Mouse (Mus musculus): ENCODE data around the gene Pard3. TPM values are rescaled to one million over a fixed set of nuclear protein-coding genes. Genes with fewer than 3 reads are reported as not detected.

Pard3 gene
- polyA plus RNA-seq, 1 experiment from 2014 or later = 27.3 TPM

GRCm38 (mm10) chr8:127294061-127294460 lies 230.4 kb downstream of the Pard3 start:
- WGBS = 50% methylated on average over 6 of the region's 6 CpGs
- Histone ChIP-seq H3K27ac (replicated peaks; ENCODE audit: low read depth, low read length) (no peak overlapping the region), H3K9ac (replicated peaks; ENCODE audit: low read length) (no peak overlapping the region), H3K4me2 (ENCODE audit: low read length) (no peak overlapping the region), H3K4me3 (replicated peaks; ENCODE audit: low read depth, low read length) (no peak overlapping the region), H3K27me3 (ENCODE audit: control insufficient read depth, insufficient read depth, low read length) (no peaks in the 10 kb centered on the region), H3K36me3 (ENCODE audit: control insufficient read depth, insufficient read depth, low read length) (no peaks in the 10 kb centered on the region), H3K9me3 (ENCODE audit: control insufficient read depth, low read length) (no peaks in the 10 kb centered on the region), H3K4me1 (ENCODE audit: control insufficient read depth, insufficient read depth, low read length) (peaks cover 10% of the 10 kb centered on the region; the same call in 1 of the 2 replicates)
- ATAC-seq (ENCODE audit: low FRiP score, low TSS enrichment) (no peak), DNase-seq (peak; percentile 72)

- 85% methylated on average over 13 of the region's 13 CpGs for whole genome bisulfite sequencing
- Histone ChIP-seq H3K9me3 (ENCODE audit: control insufficient read depth, low read length) (no peaks in the 10 kb centered on the region), H3K27me3 (ENCODE audit: control insufficient read depth, insufficient read depth, low read length) (no peaks in the 10 kb centered on the region), H3K4me2 (ENCODE audit: low read length) (no peak overlapping the region), H3K4me1 (ENCODE audit: control insufficient read depth, insufficient read depth, low read length) (peaks cover 10% of the 10 kb centered on the region; the same call in 1 of the 2 replicates), H3K27ac (replicated peaks; ENCODE audit: low read depth, low read length) (no peak overlapping the region), H3K9ac (replicated peaks; ENCODE audit: low read length) (no peak overlapping the region), H3K4me3 (replicated peaks; ENCODE audit: low read depth, low read length) (no peak overlapping the region), H3K36me3 (ENCODE audit: control insufficient read depth, insufficient read depth, low read length) (no peaks in the 10 kb centered on the region)
- ATAC-seq (ENCODE audit: low FRiP score, low TSS enrichment) = no peak
- DNase-seq = peak; percentile 22
These were observed 232.2 kb downstream of the Pard3 start for GRCm38 (mm10) chr8:127295848-127296247.

DNA sequence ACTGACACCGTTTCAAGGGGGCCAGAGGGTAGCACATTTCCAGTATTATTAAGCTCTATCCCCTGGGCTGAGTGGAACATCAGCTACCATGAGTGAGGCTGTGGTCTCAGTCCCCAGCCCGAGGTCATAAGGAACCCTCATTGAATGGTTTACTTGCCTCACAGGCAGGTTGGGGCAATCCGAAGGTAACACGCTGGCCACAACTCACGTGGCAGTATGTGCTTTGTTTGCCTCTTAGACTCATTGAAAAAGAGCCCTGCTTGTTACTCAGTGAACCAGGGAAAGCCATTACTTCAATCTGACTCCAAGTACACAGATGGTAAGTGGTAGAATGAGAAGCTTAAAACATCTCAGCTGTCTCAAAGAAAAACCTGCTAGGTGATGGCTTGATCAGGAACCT lies 236.8 kb downstream of the Pard3 start:
- Histone ChIP-seq H3K4me2 (ENCODE audit: low read length) (no peak overlapping the region), H3K27me3 (ENCODE audit: control insufficient read depth, insufficient read depth, low read length) (no peaks in the 10 kb centered on the region), H3K9ac (replicated peaks; ENCODE audit: low read length) (no peak overlapping the region), H3K4me3 (replicated peaks; ENCODE audit: low read depth, low read length) (no peak overlapping the region), H3K36me3 (ENCODE audit: control insufficient read depth, insufficient read depth, low read length) (no peaks in the 10 kb centered on the region), H3K4me1 (ENCODE audit: control insufficient read depth, insufficient read depth, low read length) (peaks cover 3% of the 10 kb centered on the region; the same call in 1 of the 2 replicates), H3K9me3 (ENCODE audit: control insufficient read depth, low read length) (no peaks in the 10 kb centered on the region), H3K27ac (replicated peaks; ENCODE audit: low read depth, low read length) (no peak overlapping the region)
- DNase-seq = no peak
- no peak for ATAC-seq (ENCODE audit: low FRiP score, low TSS enrichment)
- 86% methylated on average over 5 of the region's 5 CpGs for WGBS

GRCm38 (mm10) chr8:127302847-127303445 lies 239.3 kb downstream of the Pard3 start:
- Histone ChIP-seq H3K9me3 (ENCODE audit: control insufficient read depth, low read length) (no peaks in the 10 kb centered on the region), H3K27me3 (ENCODE audit: control insufficient read depth, insufficient read depth, low read length) (no peaks in the 10 kb centered on the region), H3K36me3 (ENCODE audit: control insufficient read depth, insufficient read depth, low read length) (no peaks in the 10 kb centered on the region), H3K4me1 (ENCODE audit: control insufficient read depth, insufficient read depth, low read length) (peaks cover 3% of the 10 kb centered on the region; the same call in 1 of the 2 replicates), H3K4me3 (replicated peaks; ENCODE audit: low read depth, low read length) (no peak overlapping the region), H3K4me2 (ENCODE audit: low read length) (no peak overlapping the region), H3K9ac (replicated peaks; ENCODE audit: low read length) (no peak overlapping the region), H3K27ac (replicated peaks; ENCODE audit: low read depth, low read length) (no peak overlapping the region)
- WGBS = 89% methylated on average over 6 of the region's 6 CpGs
- no peak for DNase-seq
- no peak for ATAC-seq (ENCODE audit: low FRiP score, low TSS enrichment)

- 89% methylated on average over 5 of the region's 5 CpGs for WGBS
- no peak for ATAC-seq (ENCODE audit: low FRiP score, low TSS enrichment)
- no peak for DNase-seq
- no peak overlapping the region for H3K4me2 ChIP-seq (ENCODE audit: low read length)
- 0 out of 2 replicates have a peak, but pooled peaks cover 6% of the 10 kb centered on the region for H3K4me1 ChIP-seq (ENCODE audit: control insufficient read depth, insufficient read depth, low read length)
- no peaks in the 10 kb centered on the region for H3K36me3 ChIP-seq (ENCODE audit: control insufficient read depth, insufficient read depth, low read length)
- no peaks in the 10 kb centered on the region for H3K27me3 ChIP-seq (ENCODE audit: control insufficient read depth, insufficient read depth, low read length)
- no peaks in the 10 kb centered on the region for H3K9me3 ChIP-seq (ENCODE audit: control insufficient read depth, low read length)
- H3K9ac ChIP-seq (replicated peaks; ENCODE audit: low read length) = no peak overlapping the region
- H3K4me3 ChIP-seq (replicated peaks; ENCODE audit: low read depth, low read length) = no peak overlapping the region
- no peak overlapping the region for H3K27ac ChIP-seq (replicated peaks; ENCODE audit: low read depth, low read length)
These were observed 243.3 kb downstream of the Pard3 start for GRCm38 (mm10) chr8:127307026-127307425.

DNA sequence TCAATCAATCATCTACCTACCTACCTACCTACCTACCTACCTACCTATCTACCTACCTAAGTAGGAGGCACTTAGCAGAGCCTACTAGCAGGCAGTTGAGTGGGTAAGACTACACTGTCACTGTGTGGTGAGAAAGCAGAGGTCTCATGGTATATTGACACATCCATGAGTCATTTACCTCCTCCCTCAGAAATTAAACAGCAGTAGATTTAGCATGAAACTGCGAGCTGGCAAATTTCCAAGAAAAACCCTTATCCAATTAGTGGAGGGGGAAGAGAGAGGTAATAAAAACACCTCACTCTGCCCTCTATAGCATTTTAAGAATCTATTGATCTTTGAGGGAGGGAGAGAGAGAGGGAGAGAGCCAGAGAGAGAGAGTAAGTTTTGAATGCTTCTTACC lies 245.7 kb downstream of the Pard3 start:
- 81% methylated on average over 1 of the region's 1 CpGs for WGBS
- no peak for DNase-seq

GRCm38 (mm10) chr8:127315811-127316210 lies 252.1 kb downstream of the Pard3 start:
- no peaks in the 10 kb centered on the region for H3K27me3 ChIP-seq (ENCODE audit: control insufficient read depth, insufficient read depth, low read length)
- no peak overlapping the region for H3K4me3 ChIP-seq (replicated peaks; ENCODE audit: low read depth, low read length)
- no peaks in the 10 kb centered on the region for H3K4me1 ChIP-seq (ENCODE audit: control insufficient read depth, insufficient read depth, low read length)
- ATAC-seq (ENCODE audit: low FRiP score, low TSS enrichment) (no peak), DNase-seq (no peak)
- H3K9ac ChIP-seq (replicated peaks; ENCODE audit: low read length) = no peak overlapping the region
- H3K36me3 ChIP-seq (ENCODE audit: control insufficient read depth, insufficient read depth, low read length) = no peaks in the 10 kb centered on the region
- no peak overlapping the region for H3K4me2 ChIP-seq (ENCODE audit: low read length)
- H3K9me3 ChIP-seq (ENCODE audit: control insufficient read depth, low read length) = no peaks in the 10 kb centered on the region
- 50% methylated on average over 1 of the region's 1 CpGs for WGBS
- no peak overlapping the region for H3K27ac ChIP-seq (replicated peaks; ENCODE audit: low read depth, low read length)

More for the DNA sequence above, 245.7 kb downstream of the Pard3 start:
- Histone ChIP-seq H3K36me3 (ENCODE audit: control insufficient read depth, insufficient read depth, low read length) (no peaks in the 10 kb centered on the region), H3K9ac (replicated peaks; ENCODE audit: low read length) (no peak overlapping the region), H3K4me3 (replicated peaks; ENCODE audit: low read depth, low read length) (no peak overlapping the region), H3K9me3 (ENCODE audit: control insufficient read depth, low read length) (no peaks in the 10 kb centered on the region), H3K4me2 (ENCODE audit: low read length) (no peak overlapping the region), H3K27ac (replicated peaks; ENCODE audit: low read depth, low read length) (no peak overlapping the region), H3K4me1 (ENCODE audit: control insufficient read depth, insufficient read depth, low read length) (0 out of 2 replicates have a peak, but pooled peaks cover 3% of the 10 kb centered on the region), H3K27me3 (ENCODE audit: control insufficient read depth, insufficient read depth, low read length) (no peaks in the 10 kb centered on the region)
- ATAC-seq (ENCODE audit: low FRiP score, low TSS enrichment) = no peak

DNA sequence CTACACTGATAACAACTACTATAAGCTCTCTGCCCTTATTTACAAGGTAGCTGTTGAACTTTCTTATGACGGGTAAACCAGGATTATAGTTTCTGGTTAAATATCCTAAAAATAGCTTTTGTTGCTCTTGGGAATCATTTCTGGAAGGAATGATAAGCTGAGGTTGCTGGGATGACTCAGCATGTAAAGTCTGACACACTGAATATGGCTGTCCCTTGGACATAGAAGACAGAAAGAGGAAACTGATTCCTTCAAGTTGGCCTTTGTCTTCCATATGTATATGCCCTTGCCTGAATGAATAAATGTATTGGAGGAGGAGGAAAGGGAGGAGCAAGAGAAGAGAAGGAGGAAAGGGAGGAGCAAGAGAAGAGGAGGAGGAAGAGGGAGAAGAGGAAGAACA lies 254.2 kb downstream of the Pard3 start:
- H3K4me2 ChIP-seq (ENCODE audit: low read length) = no peak overlapping the region
- H3K27me3 ChIP-seq (ENCODE audit: control insufficient read depth, insufficient read depth, low read length) = no peaks in the 10 kb centered on the region
- H3K9me3 ChIP-seq (ENCODE audit: control insufficient read depth, low read length) = no peaks in the 10 kb centered on the region
- DNase-seq (no peak), ATAC-seq (ENCODE audit: low FRiP score, low TSS enrichment) (no peak)
- H3K36me3 ChIP-seq (ENCODE audit: control insufficient read depth, insufficient read depth, low read length) = no peaks in the 10 kb centered on the region
- WGBS = 92% methylated on average over 1 of the region's 1 CpGs
- H3K4me3 ChIP-seq (replicated peaks; ENCODE audit: low read depth, low read length) = no peak overlapping the region
- no peak overlapping the region for H3K9ac ChIP-seq (replicated peaks; ENCODE audit: low read length)
- H3K27ac ChIP-seq (replicated peaks; ENCODE audit: low read depth, low read length) = no peak overlapping the region
- H3K4me1 ChIP-seq (ENCODE audit: control insufficient read depth, insufficient read depth, low read length) = no peaks in the 10 kb centered on the region

GRCm38 (mm10) chr8:127318377-127319159 lies 254.9 kb downstream of the Pard3 start:
- Histone ChIP-seq H3K27me3 (ENCODE audit: control insufficient read depth, insufficient read depth, low read length) (no peaks in the 10 kb centered on the region), H3K36me3 (ENCODE audit: control insufficient read depth, insufficient read depth, low read length) (no peaks in the 10 kb centered on the region), H3K9me3 (ENCODE audit: control insufficient read depth, low read length) (no peaks in the 10 kb centered on the region), H3K4me2 (ENCODE audit: low read length) (no peak overlapping the region), H3K4me3 (replicated peaks; ENCODE audit: low read depth, low read length) (no peak overlapping the region), H3K4me1 (ENCODE audit: control insufficient read depth, insufficient read depth, low read length) (no peaks in the 10 kb centered on the region), H3K9ac (replicated peaks; ENCODE audit: low read length) (no peak overlapping the region), H3K27ac (replicated peaks; ENCODE audit: low read depth, low read length) (no peak overlapping the region)
- ATAC-seq (ENCODE audit: low FRiP score, low TSS enrichment) (no peak), DNase-seq (no peak)
- WGBS = 91% methylated on average over 7 of the region's 7 CpGs

Data from midbrain, embryonic 14.5 days (tissue).